Mouse (Mus musculus) embryonic fibroblast, embryonic 13.5 days (primary cell): ENCODE results near the gene Scarb1. TPM values are rescaled to one million over a fixed set of nuclear protein-coding genes. Genes with fewer than 3 reads are reported as not detected.
A peak's percentile ranks its signal among the peaks of the same experiment; 100 is the strongest.

ENCODE experiments used
- H3K27ac ChIP-seq: 2 replicates; pipeline ENCODE4 v1.5.1; 2012; ENCODE audit warnings: low read length, control low read depth, inconsistent platforms; ENCODE audit not compliant: insufficient read depth
- H3K4me1 ChIP-seq: 2 replicates; pipeline ENCODE4 v1.6.1; 2011; ENCODE audit warnings: low read length; ENCODE audit not compliant: control insufficient read depth, insufficient read depth
- H3K4me3 ChIP-seq: 2 replicates; pipeline ENCODE4 v1.5.1; 2011; ENCODE audit warnings: mild to moderate bottlenecking, control low read depth, low read length; ENCODE audit not compliant: insufficient read depth
- CTCF ChIP-seq: IDR thresholded peaks from 2 replicates; pipeline ENCODE4 v1.5.1; 2011; ENCODE audit warnings: mild to moderate bottlenecking, control low read depth, low read length, moderate library complexity, borderline replicate concordance; ENCODE audit not compliant: insufficient read depth
- POLR2A ChIP-seq: IDR thresholded peaks from 2 replicates; pipeline ENCODE4 v1.6.1; 2011; ENCODE audit warnings: low read depth, mild to moderate bottlenecking, control low read depth, low read length, moderate library complexity
- polyA plus RNA-seq: library from polyadenylated mRNA; stranded (reverse); fragments of >200 nt; gene quantifications from 2 replicates; pipeline ENCODE4 v1.2.4, GENCODE M21; 2011; ENCODE audit warnings: low read depth; ENCODE audit not compliant: missing spikeins, insufficient read length

The Scarb1 gene
- polyA plus RNA-seq, 1 experiment: 47.8 TPM

DNA sequence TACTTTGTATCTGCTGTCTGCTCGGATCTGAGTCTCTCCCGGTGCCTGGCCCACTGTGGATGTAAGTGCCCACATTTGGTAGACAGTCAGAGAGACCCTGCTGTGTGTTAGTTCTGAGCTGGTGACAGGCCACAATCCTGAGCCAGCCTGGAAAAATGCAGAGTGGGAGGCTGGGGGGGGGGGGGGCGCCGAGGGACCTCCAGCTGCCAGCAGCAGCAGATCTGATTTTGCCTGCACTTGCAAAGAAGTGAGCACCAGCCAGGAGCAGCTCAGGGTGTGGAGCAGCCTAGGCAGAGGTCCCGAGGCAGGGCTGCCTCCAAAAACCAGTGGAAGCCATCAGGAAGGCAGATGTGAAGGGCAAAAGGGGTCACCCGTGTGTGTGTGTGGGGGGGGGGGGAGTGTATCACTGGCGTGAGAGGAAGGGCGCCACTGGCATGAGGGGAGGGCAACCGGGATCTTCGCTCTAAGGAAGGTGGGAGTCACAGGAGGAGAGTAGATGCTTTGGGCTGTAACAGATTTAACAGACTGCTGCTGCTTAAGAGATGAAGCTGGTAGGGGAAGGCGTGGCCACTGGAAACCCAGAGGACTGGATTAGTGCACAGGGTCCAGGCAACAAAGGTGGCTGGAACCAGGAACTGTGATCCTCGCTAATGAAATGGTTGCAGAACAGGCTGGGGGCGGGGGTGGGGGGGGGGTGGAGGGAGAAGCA, 95.9 kb downstream of the Scarb1 start:
- TF ChIP-seq POLR2A: 0 out of 2 replicates have a peak, but pooled peaks have one; percentile 7
- no peak for TF ChIP-seq CTCF
- no peak overlapping the region for H3K4me3 ChIP-seq
- peaks cover 3% of the 10 kb centered on the region; the same call in 1 of the 2 replicates for H3K4me1 ChIP-seq
- peak overlapping the region; percentile 63 for H3K27ac ChIP-seq

DNA sequence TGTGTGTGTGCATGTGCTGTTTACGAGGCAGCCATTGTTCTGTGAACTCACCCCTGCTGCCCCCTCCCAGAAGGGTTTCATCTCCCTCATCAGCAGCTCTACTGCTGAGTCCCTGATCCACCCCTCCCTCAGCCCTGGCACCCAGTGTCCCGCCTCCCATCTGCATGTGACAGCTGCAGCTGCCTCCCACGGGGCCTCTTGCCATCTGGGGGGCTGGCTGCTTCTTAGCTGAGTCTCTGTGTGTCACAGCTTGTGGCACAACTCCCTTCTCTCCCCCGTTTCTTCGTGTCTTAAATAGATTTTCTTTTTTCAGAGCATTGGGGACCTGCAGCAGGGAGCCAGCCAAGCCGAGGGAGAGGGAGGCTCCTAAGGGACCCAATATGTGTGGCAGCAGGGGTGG, 97.0 kb downstream of the Scarb1 start:
- Histone ChIP-seq H3K27ac (no peak overlapping the region), H3K4me1 (peaks cover 3% of the 10 kb centered on the region; the same call in 1 of the 2 replicates), H3K4me3 (no peak overlapping the region)
- TF ChIP-seq POLR2A (no peak), CTCF (no peak)

DNA sequence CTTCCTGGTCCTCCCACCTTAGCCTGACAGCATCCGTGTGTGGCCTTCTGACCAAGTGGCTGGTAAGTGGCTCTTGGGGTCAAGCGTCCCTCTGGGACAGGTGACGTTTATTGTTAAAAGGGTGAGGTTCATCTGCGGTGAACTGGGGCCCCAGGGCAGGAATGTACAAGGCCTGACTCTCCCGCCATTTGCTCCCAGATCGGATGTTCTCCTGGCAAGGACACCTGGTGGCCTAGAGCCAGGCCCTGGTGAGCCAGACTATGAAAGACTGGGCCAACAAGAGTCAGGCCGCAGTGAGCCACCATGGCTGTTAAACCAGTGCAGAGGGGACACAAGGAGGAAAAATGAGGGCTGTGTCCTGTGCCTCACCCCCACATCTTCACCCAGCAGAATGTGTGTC, 98.8 kb downstream of the Scarb1 start:
- no peak for TF ChIP-seq POLR2A
- no peak for TF ChIP-seq CTCF
- Histone ChIP-seq H3K4me3 (no peak overlapping the region), H3K4me1 (peaks cover 3% of the 10 kb centered on the region; the same call in 1 of the 2 replicates), H3K27ac (no peak overlapping the region)

DNA sequence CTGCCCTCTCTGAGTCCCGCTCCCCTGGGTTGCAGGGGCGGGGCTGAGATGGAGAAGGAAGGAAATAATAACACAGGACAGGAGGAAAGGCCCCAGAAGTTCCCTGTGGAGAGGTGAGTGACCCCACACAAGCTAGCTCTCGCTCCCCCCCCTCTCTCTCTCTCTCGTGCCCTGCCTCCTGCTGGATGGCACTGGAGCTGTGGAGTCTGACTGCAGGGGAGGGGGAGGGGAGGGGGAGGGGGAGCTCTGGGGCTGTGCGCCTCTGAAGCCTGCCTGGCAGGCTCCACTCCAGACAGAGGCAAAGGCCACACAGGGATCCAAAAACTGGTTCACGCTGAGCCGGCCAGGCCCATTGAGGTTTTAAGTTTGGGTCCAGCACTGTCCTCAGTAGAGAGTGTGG, 99.3 kb downstream of the Scarb1 start:
- H3K4me1 ChIP-seq: peaks cover 3% of the 10 kb centered on the region; the same call in 1 of the 2 replicates
- TF ChIP-seq CTCF (no peak), POLR2A (no peak)
- H3K27ac ChIP-seq: no peak overlapping the region
- H3K4me3 ChIP-seq: no peak overlapping the region

DNA sequence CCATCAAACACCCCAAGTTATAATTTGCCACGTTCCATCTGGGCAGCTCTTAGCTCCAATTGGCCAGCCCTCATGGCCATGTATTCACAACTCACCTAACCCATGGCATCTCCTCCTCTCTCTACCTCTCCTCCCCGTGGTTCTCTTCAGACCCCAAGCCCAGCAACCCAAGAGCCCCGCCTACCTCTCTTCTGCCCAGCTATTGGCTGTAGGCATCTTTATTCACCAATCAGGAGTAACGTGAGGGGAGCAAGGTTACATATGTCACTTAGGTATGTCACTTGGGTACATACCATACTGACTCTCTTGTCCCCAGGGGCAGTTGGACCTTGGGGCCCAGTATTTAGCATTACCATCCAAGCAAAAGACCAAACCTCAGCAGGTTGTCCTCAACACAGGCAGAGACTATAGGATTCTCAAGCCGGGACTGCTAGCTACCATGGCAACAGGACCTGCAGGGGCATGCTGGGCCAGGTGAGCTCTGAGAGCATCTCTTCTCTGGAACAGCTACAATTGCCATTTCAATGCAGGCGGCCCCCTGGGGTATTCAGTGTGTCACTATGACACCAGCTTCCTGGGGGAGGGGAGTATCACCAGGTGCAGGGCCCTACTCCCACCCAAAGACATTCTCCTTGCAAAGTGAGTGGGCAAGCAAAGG, 100.6 kb downstream of the Scarb1 start:
- no peak overlapping the region for H3K27ac ChIP-seq
- peaks cover 3% of the 10 kb centered on the region; the same call in 1 of the 2 replicates for H3K4me1 ChIP-seq
- no peak overlapping the region for H3K4me3 ChIP-seq
- TF ChIP-seq POLR2A (no peak), CTCF (no peak)

DNA sequence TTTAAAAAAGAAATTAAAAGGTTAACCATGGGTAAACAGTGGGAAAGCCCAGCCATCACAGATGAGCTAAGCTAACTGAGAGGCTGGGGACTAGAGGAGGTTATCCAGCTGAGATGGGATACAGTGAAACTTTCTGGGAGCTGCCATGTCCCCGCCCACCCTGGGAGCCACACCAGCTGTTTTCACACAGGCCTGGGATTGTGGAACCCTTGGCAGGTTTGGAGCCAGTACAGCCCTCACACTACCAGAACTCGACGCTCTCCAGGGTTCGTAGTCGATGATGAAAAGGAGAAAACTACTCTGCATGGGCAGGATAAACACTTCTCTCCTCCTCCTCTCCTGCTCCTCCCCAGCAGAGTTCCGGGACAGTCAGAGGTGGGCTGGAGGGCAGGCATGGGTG, 105.0 kb downstream of the Scarb1 start:
- H3K4me1 ChIP-seq: no peaks in the 10 kb centered on the region
- H3K4me3 ChIP-seq: no peak overlapping the region
- H3K27ac ChIP-seq: no peak overlapping the region
- TF ChIP-seq POLR2A (no peak), CTCF (no peak)

DNA sequence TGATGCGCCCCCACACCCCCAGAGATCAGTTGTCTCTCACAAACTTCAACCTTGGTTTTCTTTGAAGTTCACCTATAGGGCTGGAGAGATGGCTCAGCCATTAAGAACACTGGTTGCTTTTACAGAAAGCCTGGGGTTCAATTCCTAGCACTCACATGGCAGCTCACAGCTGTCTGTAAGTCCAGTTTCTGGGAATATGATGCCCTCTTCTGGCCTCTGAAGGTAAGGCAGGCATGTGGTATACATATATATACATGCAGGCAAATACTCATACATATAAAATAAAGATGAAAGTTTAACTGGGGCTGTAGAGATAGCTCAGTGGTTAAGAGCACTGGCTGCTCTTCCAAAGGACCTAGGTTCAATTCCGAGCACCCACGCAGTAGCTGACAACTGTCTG, 105.5 kb downstream of the Scarb1 start:
- H3K27ac ChIP-seq: no peak overlapping the region
- TF ChIP-seq CTCF: no peak
- no peak for TF ChIP-seq POLR2A
- no peak overlapping the region for H3K4me3 ChIP-seq
- no peaks in the 10 kb centered on the region for H3K4me1 ChIP-seq

DNA sequence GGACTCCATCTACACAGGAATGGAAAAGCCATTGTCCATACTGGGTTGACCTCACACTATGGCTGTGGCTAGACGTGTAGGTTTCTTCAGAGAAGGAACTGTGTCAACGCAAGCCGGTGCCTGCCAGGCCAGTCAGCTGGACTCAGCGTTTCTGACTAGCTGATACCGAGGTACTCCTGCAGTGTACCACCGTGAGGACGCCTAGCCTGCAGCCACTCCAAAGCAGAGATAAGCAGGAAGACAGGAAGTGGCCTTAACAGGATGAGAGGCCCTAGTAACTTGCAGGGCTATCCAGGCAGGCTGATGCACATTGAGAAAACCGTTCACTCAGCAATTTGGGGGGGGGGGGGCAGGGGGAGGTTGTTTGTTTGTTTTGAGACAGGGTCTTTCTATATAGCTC, 106.5 kb downstream of the Scarb1 start:
- no peak overlapping the region for H3K4me3 ChIP-seq
- TF ChIP-seq POLR2A (no peak), CTCF (no peak)
- no peak overlapping the region for H3K27ac ChIP-seq
- H3K4me1 ChIP-seq: no peaks in the 10 kb centered on the region

DNA sequence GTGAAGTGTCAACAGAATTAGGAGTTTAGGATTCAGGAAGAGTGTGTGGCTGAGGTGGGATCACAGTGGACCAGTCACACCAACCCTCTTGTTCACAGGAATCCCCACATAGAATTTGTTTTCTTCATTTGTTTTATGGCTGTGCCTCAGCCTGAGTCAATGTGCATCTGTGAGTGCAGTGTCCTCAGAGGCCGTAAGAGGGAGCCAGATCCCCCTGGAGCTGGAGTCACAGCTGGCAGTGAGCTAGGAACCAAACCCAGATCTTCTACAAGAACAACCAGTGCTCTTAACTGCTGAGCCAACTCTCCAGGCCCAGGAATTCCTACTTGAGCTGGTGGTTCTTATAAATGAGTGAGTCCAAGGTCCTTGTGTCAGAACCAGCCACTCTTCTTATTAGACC, 107.4 kb downstream of the Scarb1 start:
- H3K4me3 ChIP-seq: no peak overlapping the region
- TF ChIP-seq CTCF (no peak), POLR2A (no peak)
- no peak overlapping the region for H3K27ac ChIP-seq

DNA sequence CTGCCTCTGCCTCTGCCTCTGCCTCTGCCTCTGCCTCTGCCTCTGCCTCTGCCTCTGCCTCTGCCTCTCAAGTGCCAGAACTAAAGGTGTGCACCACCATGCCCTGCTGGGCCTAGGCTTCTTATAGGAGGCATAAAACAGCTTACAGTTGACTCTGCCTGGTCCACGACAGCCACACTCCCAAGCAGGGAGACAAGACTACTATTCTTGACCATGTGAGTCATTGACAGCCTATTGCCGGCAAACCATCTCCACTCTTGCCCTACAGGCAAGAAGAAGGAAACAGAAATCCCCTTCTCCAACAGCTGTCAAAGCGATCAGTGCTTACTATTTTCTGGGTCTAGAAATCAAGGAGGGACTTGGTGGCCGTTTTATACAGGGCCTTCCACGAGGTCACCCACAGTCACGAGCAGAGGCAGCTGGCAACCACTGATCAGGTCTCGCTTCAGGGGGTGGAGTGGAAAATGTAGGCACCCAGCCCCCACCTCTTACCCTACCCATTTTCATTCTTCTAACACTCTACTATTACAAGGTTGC, 108.4 kb downstream of the Scarb1 start:
- no peaks in the 10 kb centered on the region for H3K4me1 ChIP-seq
- TF ChIP-seq CTCF (no peak), POLR2A (no peak)
- H3K4me3 ChIP-seq: no peak overlapping the region
- no peak overlapping the region for H3K27ac ChIP-seq

More for the DNA sequence above, 107.4 kb downstream of the Scarb1 start:
- H3K4me1 ChIP-seq: no peaks in the 10 kb centered on the region
